Mouse (Mus musculus): ENCODE data around the gene Olfr1301.

The Olfr1301 gene

GRCm38 (mm10) chr2:111750706-111751105, at the start of gene Olfr1301:
Gene Olfr1301, plus strand, starts transcription at chr2:111751006.
- no peak for DNase-seq (ENCODE audit: low spot score)

GRCm38 (mm10) chr2:111726739-111727138, 24.1 kb upstream of the Olfr1301 start:
- DNase-seq (ENCODE audit: low spot score): no peak

GRCm38 (mm10) chr2:111777129-111777528, 26.3 kb downstream of the Olfr1301 start, which contains the start of gene Olfr1302:
Gene Olfr1302, plus strand, starts transcription at chr2:111777429.
- DNase-seq (ENCODE audit: low spot score): no peak
